Mouse (Mus musculus) stomach, postnatal 0 days (tissue): Measurements from ENCODE around the gene Dab1.

Experiments used
- CTCF ChIP-seq: IDR thresholded peaks from 2 replicates; pipeline ENCODE4 v1.5.1; 2016; ENCODE audit warnings: antibody characterized with exemption, low read depth, mild to moderate bottlenecking, moderate library complexity
- EP300 ChIP-seq: optimal IDR thresholded peaks from 2 replicates; pipeline ENCODE3; 2016; ENCODE audit warnings: antibody characterized with exemption

DNA sequence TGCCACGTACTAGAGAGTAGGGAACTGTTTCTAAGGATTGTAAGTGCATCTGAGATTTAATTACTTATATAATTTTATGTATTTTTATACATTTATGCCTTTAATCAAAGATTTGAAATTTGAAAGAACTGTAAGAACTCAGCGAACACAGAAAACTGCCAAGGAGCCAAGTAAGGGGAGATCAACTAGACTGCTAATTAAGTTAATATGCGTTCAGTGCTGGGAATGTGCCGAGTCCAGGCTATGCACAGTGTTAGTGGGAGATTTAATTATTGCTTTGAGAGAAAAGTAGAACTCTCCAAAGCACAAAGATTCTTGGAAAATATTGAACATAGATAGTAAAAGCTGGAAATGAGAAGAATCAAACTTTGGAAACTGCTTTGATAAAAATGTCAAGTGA is 567.2 kb downstream of the Dab1 start:
- TF ChIP-seq CTCF (no peak), EP300 (no peak)
